8 mouse cellular contexts compared by ENCODE assay signal in the genomic region with DNA sequence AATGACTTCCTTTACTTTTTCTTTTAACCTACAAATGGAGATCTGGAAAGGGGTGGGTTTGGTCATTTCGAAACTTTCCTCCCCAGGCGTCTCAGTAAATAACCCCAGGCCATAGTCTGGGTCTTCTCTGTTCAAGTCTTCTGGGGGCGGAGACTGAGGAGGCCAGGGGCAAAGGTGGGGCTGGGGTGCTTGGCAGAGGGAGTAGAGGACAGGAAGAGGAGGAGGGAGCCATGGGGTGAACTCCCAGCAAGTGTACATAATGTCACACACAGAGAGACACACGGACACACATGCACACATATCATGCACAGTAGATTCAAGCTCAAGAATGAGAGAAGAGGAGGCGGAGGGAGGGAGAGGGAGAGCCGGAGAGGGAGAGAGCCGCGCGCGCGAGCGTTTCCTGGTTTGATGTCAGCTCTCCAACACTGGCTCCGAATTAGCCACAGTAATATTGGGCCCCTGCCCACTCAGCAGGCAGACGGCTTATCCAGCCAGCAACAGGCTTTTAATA.
A peak's percentile ranks its signal among the peaks of the same experiment; 100 is the strongest.
DNase-seq lines count a peak whose midpoint lies in the region; ATAC-seq lines count a peak whose summit lies in the region.

No protein-coding gene starts in this region.

- no peaks in the 10 kb centered on the region for H3K27me3 ChIP-seq in embryonic facial prominence, embryonic 15.5 days
- H3K27me3 ChIP-seq in heart, embryonic 14.5 days (ENCODE audit: control insufficient read depth, insufficient read depth, low read length) = no peaks in the 10 kb centered on the region
- H3K27me3 ChIP-seq in kidney, embryonic 14.5 days (ENCODE audit: control insufficient read depth, insufficient read depth, low read length) = no peaks in the 10 kb centered on the region
- H3K27me3 ChIP-seq in liver, embryonic 13.5 days = no peaks in the 10 kb centered on the region

- WGBS in embryonic facial prominence, embryonic 15.5 days = under 1% methylated on average over 14 of the region's 14 CpGs
- 5% methylated on average over 14 of the region's 14 CpGs for WGBS in heart, embryonic 14.5 days
- 5% methylated on average over 14 of the region's 14 CpGs for WGBS in kidney, embryonic 14.5 days
- WGBS in liver, embryonic 13.5 days (ENCODE audit: insufficient replicate concordance) = 4% methylated on average over 14 of the region's 14 CpGs

- H3K9ac ChIP-seq in embryonic facial prominence, embryonic 15.5 days = no peak overlapping the region
- H3K9ac ChIP-seq in heart, embryonic 14.5 days (ENCODE audit: low read length) = peak overlapping the region; percentile 22
- H3K9ac ChIP-seq in kidney, embryonic 14.5 days (ENCODE audit: low read depth, low read length) = no peak overlapping the region
- H3K9ac ChIP-seq in liver, embryonic 13.5 days = no peak overlapping the region

- H3K4me2 ChIP-seq in embryonic facial prominence, embryonic 15.5 days (replicated peaks) = peak overlapping the region; percentile 44
- peak overlapping the region; percentile 62 for H3K4me2 ChIP-seq in heart, embryonic 14.5 days (ENCODE audit: low read length)
- H3K4me2 ChIP-seq in kidney, embryonic 14.5 days (replicated peaks; ENCODE audit: low read depth, low read length) = peak overlapping the region; percentile 34
- peak overlapping the region; percentile 60 for H3K4me2 ChIP-seq in liver, embryonic 13.5 days

- peak; percentile 77 for ATAC-seq in embryonic facial prominence, embryonic 15.5 days (ENCODE audit: insufficient number of reproducible peaks, low FRiP score, low TSS enrichment, low read depth)
- ATAC-seq in heart, embryonic 14.5 days (ENCODE audit: insufficient number of reproducible peaks, insufficient read depth, low FRiP score, low read depth) = peak; percentile 69
- peak; percentile 55; the same call in 1 of the 2 replicates for ATAC-seq in kidney, embryonic 14.5 days (ENCODE audit: low FRiP score, low TSS enrichment)
- ATAC-seq in liver, embryonic 13.5 days (ENCODE audit: low read depth) = peak; percentile 43; the same call in 1 of the 2 replicates

- H3K4me3 ChIP-seq in embryonic facial prominence, embryonic 15.5 days (replicated peaks) = peak overlapping the region; percentile 25
- peak overlapping the region; percentile 19 to 28 for H3K4me3 ChIP-seq in heart, embryonic 14.5 days (ENCODE audit: control insufficient read depth in 1 of 2, insufficient read depth in 1 of 2, low read depth in 1 of 2, low read length in 2 of 2)
- H3K4me3 ChIP-seq in kidney, embryonic 14.5 days (ENCODE audit: low read length) = peak overlapping the region; percentile 11; the same call in 1 of the 2 replicates
- peak overlapping the region; percentile 38 for H3K4me3 ChIP-seq in liver, embryonic 13.5 days (replicated peaks)

- 0 out of 2 replicates have a peak overlapping the region, but pooled peaks have one; percentile 11 for H3K27ac ChIP-seq in embryonic facial prominence, embryonic 15.5 days (replicated peaks)
- H3K27ac ChIP-seq in heart, embryonic 14.5 days (replicated peaks in 1 of 2; ENCODE audit: control insufficient read depth in 1 of 2, insufficient read depth in 1 of 2, low read depth in 2 of 2, low read length in 2 of 2) = peak overlapping the region; percentile 88 to 89
- H3K27ac ChIP-seq in kidney, embryonic 14.5 days (ENCODE audit: low read depth, low read length) = no peak overlapping the region
- no peak overlapping the region for H3K27ac ChIP-seq in liver, embryonic 13.5 days

- DNase-seq in 416B (ENCODE audit: low read depth) = peak; percentile 17
- DNase-seq in adrenal gland, postnatal 25 days = peak; percentile 46
- no peak for DNase-seq in liver, embryonic 13.5 days
- DNase-seq in neural tube, embryonic 10.5 days (ENCODE audit: extremely low spot score, low spot score) = peak; percentile 43
- peak; percentile 53 for DNase-seq in thymus, postnatal 25 days

- peaks cover 35% of the 10 kb centered on the region for H3K4me1 ChIP-seq in embryonic facial prominence, embryonic 15.5 days
- peaks cover 29 to 45% of the 10 kb centered on the region in 2 experiments for H3K4me1 ChIP-seq in heart, embryonic 14.5 days (ENCODE audit: control insufficient read depth in 2 of 2, insufficient read depth in 2 of 2, low read length in 2 of 2)
- peaks cover 15% of the 10 kb centered on the region for H3K4me1 ChIP-seq in kidney, embryonic 14.5 days (ENCODE audit: control insufficient read depth, insufficient read depth, low read length)
- H3K4me1 ChIP-seq in liver, embryonic 13.5 days (replicated peaks) = peaks cover 12% of the 10 kb centered on the region

- no peaks in the 10 kb centered on the region for H3K9me3 ChIP-seq in embryonic facial prominence, embryonic 15.5 days (replicated peaks)
- H3K9me3 ChIP-seq in heart, embryonic 14.5 days (ENCODE audit: control insufficient read depth, low read length) = no peaks in the 10 kb centered on the region
- no peaks in the 10 kb centered on the region for H3K9me3 ChIP-seq in kidney, embryonic 14.5 days (ENCODE audit: control insufficient read depth, low read length)
- no peaks in the 10 kb centered on the region for H3K9me3 ChIP-seq in liver, embryonic 13.5 days (replicated peaks)

- H3K36me3 ChIP-seq in embryonic facial prominence, embryonic 15.5 days = no peaks in the 10 kb centered on the region
- H3K36me3 ChIP-seq in heart, embryonic 14.5 days (ENCODE audit: control insufficient read depth, insufficient read depth, low read length) = no peaks in the 10 kb centered on the region
- no peaks in the 10 kb centered on the region for H3K36me3 ChIP-seq in kidney, embryonic 14.5 days (ENCODE audit: control insufficient read depth, insufficient read depth, low read length)
- no peaks in the 10 kb centered on the region for H3K36me3 ChIP-seq in liver, embryonic 13.5 days

Comparison
In these comparisons a context has a peak if more than half of its experiments do, and no peak if none do; other contexts are left out.
1. H3K27ac ChIP-seq: peak in embryonic facial prominence, embryonic 15.5 days (single experiment) and heart, embryonic 14.5 days (2 of 2); none in kidney, embryonic 14.5 days (single experiment) and liver, embryonic 13.5 days (single experiment).
2. Peak in every context shown above with its lines, with median percentiles within 50 percentile points of each other: ATAC-seq, H3K4me2 ChIP-seq and H3K4me3 ChIP-seq.